Mouse (Mus musculus) heart, postnatal 36 days (tissue): ENCODE results near the gene Tomm20. TPM values are rescaled to one million over a fixed set of nuclear protein-coding genes. Genes with fewer than 3 reads are reported as not detected.
"Not testable (repeated sequence)": the region's sequence is repeated elsewhere in the genome, so short reads cannot be mapped to it uniquely, and the experiment has no call there.

Source experiments
- DNase-seq, 2 experiments: peaks; one replicate each; pipeline ENCODE4 v3.0.0; 2021 to 2022
- intact Hi-C: fragments of 180-260 bp; cut with DNase I; formaldehyde crosslinking; loops from one replicate; pipeline ENCODE4 v1.15.1; 2025
- total RNA-seq, 2 experiments: library from RNA; stranded (reverse); gene quantifications; 2 replicates each; pipeline ENCODE4 v1.2.3; 2021

Gene Tomm20
- total RNA-seq, 2 experiments from 2014 or later, result 81.7 to 91.3 TPM

GRCm38 (mm10) chr8:126895133-126895532, 50.5 kb downstream of the Tomm20 start:
- no peak for DNase-seq
- intact Hi-C loops, result no loop called here

GRCm38 (mm10) chr8:126887639-126888006, 58.0 kb downstream of the Tomm20 start:
- intact Hi-C loops, result loop anchor here (2.0 kb wide), 1 partner anchor 25 kb away; no protein-coding TSS in a partner anchor
- no peak for DNase-seq

GRCm38 (mm10) chr8:126886741-126887638, 58.7 kb downstream of the Tomm20 start:
- intact Hi-C loops, result loop anchor here (2.0 kb wide), 1 partner anchor 26 kb away; no protein-coding TSS in a partner anchor
- peak; percentile 77 to 78 for DNase-seq

DNA sequence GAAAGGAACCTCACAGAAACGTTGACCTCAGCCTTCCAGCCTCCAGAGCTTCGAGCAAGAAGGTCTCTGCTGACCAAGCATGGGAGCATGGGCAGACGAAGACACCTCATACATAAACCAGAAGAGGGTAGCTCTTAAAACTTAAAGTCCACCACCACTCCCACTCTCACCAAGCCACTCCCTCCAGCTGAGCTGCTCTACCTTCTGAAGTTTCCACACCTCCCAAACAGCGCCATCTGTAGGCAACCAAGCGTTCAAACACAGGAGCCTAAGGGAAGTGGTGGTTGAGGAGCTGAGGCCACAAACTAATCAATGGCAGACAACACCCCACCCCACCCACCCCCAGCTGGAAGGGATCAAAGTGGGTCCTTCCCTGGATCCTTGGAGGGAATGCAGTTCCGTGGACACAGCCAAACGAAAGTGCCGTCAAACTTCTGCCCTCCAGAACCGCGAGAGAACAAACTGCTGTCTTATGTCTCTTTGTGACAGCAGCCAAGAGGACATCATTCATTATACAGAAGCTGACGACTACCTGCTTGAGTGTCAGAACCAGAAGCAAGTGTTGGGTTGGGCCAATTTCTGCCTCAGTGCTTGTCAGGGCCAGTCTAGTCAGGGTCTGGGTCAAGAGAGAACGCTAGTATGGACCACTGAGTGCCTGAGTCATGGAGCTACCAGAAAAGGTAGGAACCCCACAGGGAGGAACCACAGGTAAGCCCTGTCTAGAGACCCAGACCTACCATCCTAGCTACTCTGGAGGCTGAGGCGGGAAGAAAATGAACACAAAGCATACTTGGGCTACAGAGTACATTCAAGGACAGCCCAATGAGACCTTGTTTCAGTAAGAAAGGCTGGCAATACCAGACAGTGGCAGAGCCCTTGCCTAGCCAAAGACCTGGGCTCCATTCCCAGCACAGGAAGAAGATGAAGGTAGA, 59.8 kb downstream of the Tomm20 start:
- intact Hi-C loops, result loop anchor here (2.0 kb wide), 3 partner anchors 27 to 219 kb away; no protein-coding TSS in a partner anchor
- peak in 1 of 2 experiments; percentile 31 for DNase-seq

- intact Hi-C loops, result loop anchor here (2.0 kb wide), 2 partner anchors 50 to 218 kb away; no protein-coding TSS in a partner anchor
- peak; percentile 70 to 74 for DNase-seq
These were observed 61.3 kb downstream of the Tomm20 start for GRCm38 (mm10) chr8:126884202-126884926.

DNA sequence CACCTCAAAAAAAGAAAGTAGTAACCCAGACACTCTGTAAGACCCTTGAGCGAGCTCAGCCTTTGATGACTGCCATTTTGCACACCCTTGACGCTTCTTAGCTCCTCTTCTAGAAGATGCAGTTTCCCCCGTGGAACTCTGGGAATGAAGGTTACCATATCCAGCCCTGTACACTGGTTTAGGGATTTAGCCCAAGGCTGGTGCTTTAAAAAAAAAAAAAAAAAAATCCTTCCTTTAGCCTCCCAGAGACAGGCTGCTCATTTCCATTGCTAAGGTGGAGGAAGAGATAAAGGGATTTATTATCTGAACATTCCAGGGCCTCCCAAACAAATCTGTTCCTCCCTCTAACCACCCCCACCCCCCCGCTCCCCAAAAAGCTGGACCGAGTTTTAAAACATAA, 61.9 kb downstream of the Tomm20 start:
- intact Hi-C loops, result loop anchor here (2.0 kb wide), 2 partner anchors 49 to 217 kb away; no protein-coding TSS in a partner anchor
- DNase-seq, result no peak

GRCm38 (mm10) chr8:126882586-126882985, 63.1 kb downstream of the Tomm20 start:
- DNase-seq, intact Hi-C loops: not testable (repeated sequence)

DNA sequence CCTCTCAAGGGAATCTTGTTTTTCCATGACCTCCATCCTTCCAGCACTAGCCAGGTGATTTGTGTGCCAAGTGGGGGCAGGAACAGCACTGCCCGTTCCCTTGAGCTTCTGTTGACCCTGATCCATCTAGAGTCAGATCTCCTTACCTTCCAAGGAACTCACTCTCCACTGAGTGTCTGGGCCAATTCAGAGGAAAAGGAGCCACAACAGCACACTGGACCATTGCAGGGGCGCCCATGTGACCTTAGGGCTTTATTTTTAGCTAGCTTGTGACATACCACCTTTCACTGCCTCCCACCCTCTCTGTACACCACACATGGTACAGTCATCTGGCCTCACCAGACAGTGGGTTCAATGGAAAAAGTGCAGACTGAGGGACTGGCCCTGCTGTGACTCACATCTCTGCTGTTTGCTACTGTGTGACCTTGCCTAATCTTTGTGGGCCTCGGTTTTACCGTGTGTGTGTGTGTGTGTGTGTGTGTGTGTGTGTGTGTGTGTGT, 64.0 kb downstream of the Tomm20 start:
- DNase-seq, result no peak
- intact Hi-C loops, result no loop called here

Other genes starting within 250 kb of the Tomm20 start
- 1 to 10 TPM; 3.1 to 3.4 TPM for gene Rbm34, start 25.2 kb upstream of the Tomm20 start, total RNA-seq
- 10 to 100 TPM; 30.9 to 33.5 TPM for gene Pard3, start 118.0 kb upstream of the Tomm20 start, total RNA-seq